Mouse (Mus musculus): ENCODE results near the gene Ulk4. TPM values are rescaled to one million over a fixed set of nuclear protein-coding genes. Genes with fewer than 3 reads are reported as not detected.

Gene Ulk4
- polyA plus RNA-seq, 1 experiment from 2014 or later: 75.9 TPM

- Histone ChIP-seq H3K9ac (no peak overlapping the region), H3K27me3 (no peaks in the 10 kb centered on the region), H3K4me3 (no peak overlapping the region), H3K4me2 (no peak overlapping the region), H3K27ac (replicated peaks) (peak overlapping the region; percentile 83), H3K36me3 (no peaks in the 10 kb centered on the region), H3K4me1 (replicated peaks) (peaks cover 68% of the 10 kb centered on the region), H3K9me3 (no peaks in the 10 kb centered on the region)
- no peak for ATAC-seq (ENCODE audit: low FRiP score, low read depth)
- 50% methylated on average over 6 of the region's 6 CpGs for WGBS
These were observed 34.8 kb upstream of the Ulk4 start for GRCm38 (mm10) chr9:121311846-121312236.

GRCm38 (mm10) chr9:121310501-121310900 is 33.5 kb upstream of the Ulk4 start:
- Histone ChIP-seq H3K9ac (no peak overlapping the region), H3K4me3 (no peak overlapping the region), H3K36me3 (no peaks in the 10 kb centered on the region), H3K27me3 (no peaks in the 10 kb centered on the region), H3K27ac (replicated peaks) (0 out of 2 replicates have a peak overlapping the region, but pooled peaks have one; percentile 16), H3K4me1 (replicated peaks) (peaks cover 55% of the 10 kb centered on the region), H3K9me3 (no peaks in the 10 kb centered on the region), H3K4me2 (no peak overlapping the region)
- ATAC-seq (ENCODE audit: low FRiP score, low read depth): no peak
- WGBS: 47% methylated on average over 7 of the region's 7 CpGs

GRCm38 (mm10) chr9:121309287-121309686 is 32.3 kb upstream of the Ulk4 start:
- Histone ChIP-seq H3K4me3 (no peak overlapping the region), H3K27ac (replicated peaks) (peak overlapping the region; percentile 72), H3K4me1 (replicated peaks) (peaks cover 48% of the 10 kb centered on the region), H3K36me3 (no peaks in the 10 kb centered on the region), H3K9ac (no peak overlapping the region), H3K4me2 (no peak overlapping the region), H3K27me3 (no peaks in the 10 kb centered on the region), H3K9me3 (no peaks in the 10 kb centered on the region)
- ATAC-seq (ENCODE audit: low FRiP score, low read depth): no peak
- 18% methylated on average over 4 of the region's 4 CpGs for WGBS

DNA sequence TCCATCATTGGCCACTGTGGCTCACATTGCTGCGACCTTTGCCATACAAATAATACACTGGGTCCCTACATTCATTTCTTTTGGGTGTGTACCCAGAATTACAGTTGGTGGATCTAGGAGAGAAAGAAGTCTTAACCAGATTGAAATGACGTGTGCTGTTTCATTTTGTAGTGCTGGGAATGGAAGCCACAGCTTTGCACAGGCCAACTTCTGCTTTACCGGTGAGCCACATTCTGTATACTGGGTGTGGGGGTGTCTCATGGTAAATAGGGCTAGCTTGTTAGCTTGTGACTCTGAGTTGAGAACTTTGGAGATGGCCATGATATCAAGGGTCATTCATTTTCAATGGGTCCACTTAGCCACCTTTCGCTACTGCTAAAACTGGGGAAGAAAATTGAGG is 28.5 kb upstream of the Ulk4 start:
- ATAC-seq (ENCODE audit: low FRiP score, low read depth): no peak
- H3K4me2 ChIP-seq: no peak overlapping the region
- H3K27me3 ChIP-seq: no peaks in the 10 kb centered on the region
- no peaks in the 10 kb centered on the region for H3K36me3 ChIP-seq
- H3K4me1 ChIP-seq (replicated peaks): peaks cover 45% of the 10 kb centered on the region
- WGBS: 95% methylated on average over 4 of the region's 4 CpGs
- H3K9me3 ChIP-seq: no peaks in the 10 kb centered on the region
- no peak overlapping the region for H3K4me3 ChIP-seq
- H3K9ac ChIP-seq: no peak overlapping the region
- no peak overlapping the region for H3K27ac ChIP-seq (replicated peaks)

DNA sequence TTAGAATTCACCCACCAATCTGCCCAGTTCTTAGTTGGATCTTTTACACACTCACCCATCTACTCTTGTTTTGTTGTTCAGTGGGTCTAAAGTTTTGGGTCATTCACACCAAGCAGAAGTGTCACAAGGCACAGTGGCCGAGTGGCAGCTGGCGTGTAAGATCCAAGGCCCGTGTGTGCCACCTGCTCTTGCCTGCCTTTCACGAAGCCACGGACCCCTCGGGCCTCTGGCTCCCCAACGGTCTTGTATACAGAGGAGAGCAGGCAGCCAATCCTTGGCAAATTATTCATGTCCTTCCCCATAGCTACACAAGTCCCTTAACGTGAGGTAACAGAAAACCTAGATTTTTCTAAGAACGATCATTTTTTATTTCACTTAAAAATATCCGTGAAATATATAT is 27.5 kb upstream of the Ulk4 start:
- Histone ChIP-seq H3K9me3 (no peaks in the 10 kb centered on the region), H3K27ac (replicated peaks) (no peak overlapping the region), H3K9ac (no peak overlapping the region), H3K4me3 (no peak overlapping the region), H3K4me1 (replicated peaks) (peaks cover 48% of the 10 kb centered on the region), H3K4me2 (no peak overlapping the region), H3K36me3 (no peaks in the 10 kb centered on the region), H3K27me3 (no peaks in the 10 kb centered on the region)
- no peak for ATAC-seq (ENCODE audit: low FRiP score, low read depth)
- WGBS: 39% methylated on average over 10 of the region's 10 CpGs

- Histone ChIP-seq H3K27ac (replicated peaks) (0 out of 2 replicates have a peak overlapping the region, but pooled peaks have one; percentile 14), H3K36me3 (no peaks in the 10 kb centered on the region), H3K9me3 (no peaks in the 10 kb centered on the region), H3K4me1 (replicated peaks) (peaks cover 48% of the 10 kb centered on the region), H3K27me3 (no peaks in the 10 kb centered on the region), H3K4me2 (peak overlapping the region; percentile 29), H3K4me3 (no peak overlapping the region), H3K9ac (no peak overlapping the region)
- peak; percentile 28; the same call in 1 of the 2 replicates for ATAC-seq (ENCODE audit: low FRiP score, low read depth)
- WGBS: 14% methylated on average over 9 of the region's 9 CpGs
These were observed 26.8 kb upstream of the Ulk4 start for GRCm38 (mm10) chr9:121303748-121304147.

DNA sequence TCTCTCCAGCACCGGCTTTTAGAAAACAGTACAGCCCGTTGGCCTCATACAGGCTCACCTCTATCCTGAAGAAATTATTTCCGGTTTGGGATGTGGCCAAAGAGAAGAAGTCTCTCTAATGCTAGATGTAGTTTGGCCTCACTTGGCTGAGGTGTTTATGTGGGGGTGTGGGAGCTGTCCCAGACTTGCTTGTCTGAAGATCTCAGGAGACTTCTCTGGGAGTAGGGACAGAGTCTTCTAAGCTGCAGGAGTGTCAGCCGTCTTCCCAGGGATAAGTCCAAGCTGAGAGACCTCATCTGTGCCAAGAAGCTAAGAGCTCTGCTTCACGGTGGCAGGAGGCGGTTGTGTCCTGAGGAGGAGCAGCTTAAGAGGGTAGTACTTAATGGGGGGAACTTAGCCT is 26.1 kb upstream of the Ulk4 start:
- Histone ChIP-seq H3K9me3 (no peaks in the 10 kb centered on the region), H3K27ac (replicated peaks) (peak overlapping the region; percentile 44), H3K9ac (no peak overlapping the region), H3K36me3 (no peaks in the 10 kb centered on the region), H3K4me2 (no peak overlapping the region), H3K4me1 (replicated peaks) (peaks cover 53% of the 10 kb centered on the region), H3K4me3 (no peak overlapping the region), H3K27me3 (no peaks in the 10 kb centered on the region)
- WGBS: 39% methylated on average over 6 of the region's 6 CpGs
- ATAC-seq (ENCODE audit: low FRiP score, low read depth): no peak

DNA sequence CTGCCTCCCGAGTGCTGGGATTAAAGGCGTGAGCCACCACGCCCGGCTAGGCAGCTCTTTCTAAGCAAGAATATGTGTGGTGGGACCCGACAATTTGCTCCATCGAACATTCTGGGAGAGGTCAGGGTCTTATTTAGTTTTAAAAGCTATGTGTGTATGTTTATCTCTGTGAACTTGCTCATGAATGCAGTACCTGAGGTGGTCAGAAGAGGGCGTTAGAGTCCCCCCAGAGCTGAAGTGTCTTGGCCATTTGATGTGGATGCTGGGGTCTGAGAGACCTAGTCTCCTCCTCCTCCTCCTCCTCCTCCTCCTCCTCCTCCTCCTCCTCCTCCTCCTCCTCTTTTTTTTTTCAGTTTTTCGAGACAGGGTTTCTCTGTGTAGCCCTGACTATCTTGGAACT is 25.5 kb upstream of the Ulk4 start:
- H3K4me1 ChIP-seq (replicated peaks): peaks cover 54% of the 10 kb centered on the region
- 83% methylated on average over 7 of the region's 8 CpGs for WGBS

DNA sequence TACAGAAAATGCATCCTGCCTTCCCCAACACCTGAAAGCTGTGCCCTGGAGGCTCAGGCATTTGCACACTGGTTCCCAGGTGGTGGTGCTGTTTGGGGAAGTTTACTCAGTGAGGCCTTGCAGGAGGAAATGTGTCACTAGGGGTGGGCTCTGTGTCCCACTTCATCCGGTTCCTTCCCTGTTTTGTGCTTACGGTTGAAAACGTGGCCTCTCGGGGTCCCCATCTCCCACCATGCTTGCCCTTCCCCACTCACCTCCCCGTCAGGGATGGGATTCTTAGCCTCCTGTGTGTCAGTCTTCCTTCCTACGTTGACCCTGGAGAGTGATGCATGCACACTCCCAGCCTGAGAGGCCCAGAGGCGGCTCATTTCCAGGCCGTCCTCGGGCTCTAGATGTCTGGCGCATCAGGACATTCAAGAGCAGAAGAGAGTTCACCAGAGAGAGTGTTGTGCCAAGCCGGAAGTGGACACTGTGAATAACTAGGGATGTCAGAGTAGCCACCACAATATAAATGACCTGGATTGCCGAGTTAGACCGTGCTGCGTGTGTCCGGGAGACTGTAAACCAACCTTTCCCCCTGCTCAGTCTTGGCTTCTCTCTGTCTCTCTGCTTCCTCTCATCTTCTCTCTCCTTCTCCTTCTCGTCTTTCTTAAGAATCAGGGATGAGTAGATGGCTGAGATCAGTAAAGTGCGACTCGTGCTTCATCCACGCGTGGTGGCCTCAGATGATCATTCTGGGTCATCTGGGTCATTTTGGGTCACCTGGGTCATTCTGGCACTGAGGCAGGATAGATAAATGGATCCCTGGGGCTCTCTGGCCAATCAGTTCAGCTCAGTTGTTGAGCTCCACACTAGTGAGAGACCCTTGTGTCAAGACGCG is 24.3 kb upstream of the Ulk4 start:
- ATAC-seq (ENCODE audit: low FRiP score, low read depth): no peak
- Histone ChIP-seq H3K4me2 (peak overlapping the region; percentile 97), H3K4me3 (no peak overlapping the region), H3K9ac (no peak overlapping the region), H3K9me3 (no peaks in the 10 kb centered on the region), H3K27ac (replicated peaks) (no peak overlapping the region; the same call in 1 of the 2 replicates), H3K36me3 (no peaks in the 10 kb centered on the region), H3K4me1 (replicated peaks) (peaks cover 59% of the 10 kb centered on the region), H3K27me3 (no peaks in the 10 kb centered on the region)
- 61% methylated on average over 22 of the region's 22 CpGs for WGBS

More for the DNA sequence above, 25.5 kb upstream of the Ulk4 start:
- Histone ChIP-seq H3K4me3 (no peak overlapping the region), H3K27me3 (no peaks in the 10 kb centered on the region), H3K4me2 (no peak overlapping the region), H3K9ac (no peak overlapping the region), H3K36me3 (no peaks in the 10 kb centered on the region), H3K27ac (replicated peaks) (no peak overlapping the region), H3K9me3 (no peaks in the 10 kb centered on the region)
- no peak for ATAC-seq (ENCODE audit: low FRiP score, low read depth)

DNA sequence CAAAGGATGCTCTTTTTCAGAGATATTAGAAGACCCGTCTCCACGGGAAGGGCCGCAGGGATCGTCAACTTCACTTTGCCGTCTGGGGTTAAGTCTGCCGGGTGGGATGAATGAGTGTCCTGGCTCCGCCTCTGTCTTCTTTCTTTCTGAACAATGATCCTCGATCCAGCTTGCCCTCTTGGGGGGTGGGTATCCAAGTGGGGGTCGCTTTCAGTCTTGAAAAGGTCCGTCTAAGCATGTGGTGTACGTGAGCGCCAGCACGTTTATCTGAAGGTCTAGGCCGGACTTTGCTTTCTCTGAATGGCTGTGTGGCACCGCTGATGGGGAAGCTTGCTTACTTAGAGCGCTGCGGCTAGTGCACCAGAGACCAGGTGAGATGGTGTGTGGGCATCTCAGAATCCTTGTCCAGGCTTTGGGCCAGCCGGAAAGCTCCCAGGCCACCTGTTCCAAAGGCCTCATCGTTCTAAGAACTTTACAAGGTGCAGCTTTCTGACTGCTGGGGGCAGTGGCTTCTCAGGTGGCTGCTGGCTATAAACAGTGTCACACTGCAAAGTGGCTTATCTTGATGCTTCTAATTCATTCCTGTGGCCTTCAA is 23.1 kb upstream of the Ulk4 start:
- Histone ChIP-seq H3K27ac (replicated peaks) (0 out of 2 replicates have a peak overlapping the region, but pooled peaks have one; percentile 46), H3K9ac (peak overlapping the region; percentile 34; the same call in 1 of the 2 replicates), H3K4me2 (peak overlapping the region; percentile 97), H3K4me3 (peak overlapping the region; percentile 93), H3K4me1 (replicated peaks) (peaks cover 59% of the 10 kb centered on the region), H3K27me3 (no peaks in the 10 kb centered on the region), H3K9me3 (no peaks in the 10 kb centered on the region), H3K36me3 (no peaks in the 10 kb centered on the region)
- WGBS: 23% methylated on average over 19 of the region's 19 CpGs
- no peak for ATAC-seq (ENCODE audit: low FRiP score, low read depth)

DNA sequence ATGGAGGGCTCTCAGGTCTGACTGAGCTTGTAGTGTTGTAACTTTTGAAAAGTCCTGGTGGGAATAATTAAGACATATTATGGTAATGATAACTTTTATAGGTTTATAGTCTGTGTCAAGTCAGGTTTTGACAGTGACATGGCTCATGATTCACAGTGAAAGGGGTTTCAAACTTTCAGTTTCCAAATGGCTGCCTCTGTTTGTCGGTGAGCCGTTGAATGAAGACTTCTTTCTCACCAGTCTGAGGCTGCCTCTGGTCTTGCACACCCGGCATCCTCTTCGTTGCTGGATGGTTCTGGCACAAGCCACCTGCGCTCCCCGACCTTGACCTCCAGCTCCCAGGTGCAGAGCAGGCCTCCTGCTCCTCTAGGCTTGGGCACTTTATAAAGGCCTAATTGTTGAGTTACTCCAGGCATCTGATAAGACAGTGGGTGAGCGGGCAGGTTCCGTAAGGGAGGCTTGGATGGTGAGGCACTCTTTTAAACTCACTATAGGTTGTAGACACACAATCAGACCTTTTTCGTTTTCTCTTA is 22.3 kb upstream of the Ulk4 start:
- 41% methylated on average over 9 of the region's 9 CpGs for WGBS
- Histone ChIP-seq H3K9ac (no peak overlapping the region), H3K9me3 (no peaks in the 10 kb centered on the region), H3K4me1 (replicated peaks) (peaks cover 56% of the 10 kb centered on the region), H3K4me3 (peak overlapping the region; percentile 93), H3K36me3 (no peaks in the 10 kb centered on the region), H3K27ac (replicated peaks) (peak overlapping the region; percentile 46), H3K27me3 (no peaks in the 10 kb centered on the region), H3K4me2 (peak overlapping the region; percentile 97)
- ATAC-seq (ENCODE audit: low FRiP score, low read depth): no peak
